ENCODE assay signal across 7 mouse cellular contexts in the genomic region with DNA sequence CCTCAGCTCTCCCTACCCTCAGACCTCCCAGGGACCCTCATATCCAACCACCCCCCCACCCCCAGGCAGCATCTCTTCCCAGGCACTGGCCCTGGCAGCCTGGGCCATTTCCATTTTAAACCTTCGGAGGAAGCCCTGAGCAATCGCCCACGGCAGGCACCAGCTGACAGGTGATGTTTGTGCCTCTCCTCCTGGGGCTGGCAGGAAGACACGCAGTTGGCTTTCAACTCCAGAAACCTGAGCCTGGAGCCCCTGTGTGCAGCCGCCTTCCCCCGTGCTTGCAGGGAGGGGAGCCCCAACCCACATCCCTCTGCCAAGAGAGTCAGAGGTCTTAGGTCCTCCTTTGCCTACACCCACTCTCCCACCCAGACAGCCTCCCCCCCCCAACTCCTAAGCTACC. TPM values are rescaled to one million over a fixed set of nuclear protein-coding genes. Genes with fewer than 3 reads are reported as not detected.
DNase-seq lines count a peak whose midpoint lies in the region; ATAC-seq lines count a peak whose summit lies in the region.

No protein-coding gene starts in this region.

- H3K27ac ChIP-seq in lung, embryonic 15.5 days, result no peak overlapping the region
- H3K27ac ChIP-seq in forebrain, embryonic 14.5 days (ENCODE audit: low read depth, low read length), result peak overlapping the region; percentile 72; the same call in 1 of the 2 replicates
- no peak overlapping the region for H3K27ac ChIP-seq in limb, embryonic 15.5 days

- WGBS in lung, embryonic 15.5 days, result 9% methylated on average over 6 of the region's 6 CpGs
- WGBS in forebrain, embryonic 14.5 days, result 10% methylated on average over 6 of the region's 6 CpGs
- 5% methylated on average over 5 of the region's 6 CpGs for WGBS in limb, embryonic 15.5 days

- no peak overlapping the region for H3K9ac ChIP-seq in lung, embryonic 15.5 days
- peak overlapping the region; percentile 84 for H3K9ac ChIP-seq in forebrain, embryonic 14.5 days (ENCODE audit: low read length)
- peak overlapping the region; percentile 62; the same call in 1 of the 2 replicates for H3K9ac ChIP-seq in limb, embryonic 15.5 days

- H3K4me2 ChIP-seq in lung, embryonic 15.5 days, result peak overlapping the region; percentile 100; the same call in 1 of the 2 replicates
- peak overlapping the region; percentile 93 for H3K4me2 ChIP-seq in forebrain, embryonic 14.5 days (ENCODE audit: low read length)
- peak overlapping the region; percentile 99 for H3K4me2 ChIP-seq in limb, embryonic 15.5 days

- no peak for DNase-seq in lung, postnatal 4 days
- DNase-seq in forebrain, embryonic 14.5 days (ENCODE audit: low spot score), result no peak
- peak; percentile 75 for DNase-seq in thymus, postnatal 14 days
- no peak for DNase-seq in layer of hippocampus, postnatal 36 days
- no peak for DNase-seq in kidney, adult 18-20 months

- H3K9me3 ChIP-seq in lung, embryonic 15.5 days, result no peaks in the 10 kb centered on the region
- no peaks in the 10 kb centered on the region for H3K9me3 ChIP-seq in forebrain, embryonic 14.5 days (replicated peaks; ENCODE audit: control insufficient read depth, low read length)
- no peaks in the 10 kb centered on the region for H3K9me3 ChIP-seq in limb, embryonic 15.5 days

- peaks cover 32% of the 10 kb centered on the region for H3K4me1 ChIP-seq in lung, embryonic 15.5 days
- H3K4me1 ChIP-seq in forebrain, embryonic 14.5 days (ENCODE audit: control insufficient read depth, insufficient read depth, low read length), result peaks cover 20% of the 10 kb centered on the region
- H3K4me1 ChIP-seq in limb, embryonic 15.5 days, result peaks cover 57% of the 10 kb centered on the region

- H3K27me3 ChIP-seq in lung, embryonic 15.5 days, result peaks cover 77% of the 10 kb centered on the region
- 0 out of 2 replicates have a peak, but pooled peaks cover 3% of the 10 kb centered on the region for H3K27me3 ChIP-seq in forebrain, embryonic 14.5 days (replicated peaks; ENCODE audit: control insufficient read depth, insufficient read depth, low read length)
- peaks cover 46% of the 10 kb centered on the region for H3K27me3 ChIP-seq in limb, embryonic 15.5 days

- no peaks in the 10 kb centered on the region for H3K36me3 ChIP-seq in lung, embryonic 15.5 days
- H3K36me3 ChIP-seq in forebrain, embryonic 14.5 days (ENCODE audit: control insufficient read depth, insufficient read depth, low read length), result no peaks in the 10 kb centered on the region
- H3K36me3 ChIP-seq in limb, embryonic 15.5 days, result no peaks in the 10 kb centered on the region

- no peak for ATAC-seq in lung, embryonic 15.5 days (ENCODE audit: borderline replicate concordance, extremely low read depth, low FRiP score, low TSS enrichment)
- ATAC-seq in forebrain, embryonic 14.5 days, result no peak
- no peak for ATAC-seq in limb, embryonic 15.5 days (ENCODE audit: insufficient number of reproducible peaks, low FRiP score, low TSS enrichment, low read depth)

- no peak overlapping the region for H3K4me3 ChIP-seq in lung, embryonic 15.5 days
- H3K4me3 ChIP-seq in forebrain, embryonic 14.5 days (ENCODE audit: low read depth, low read length), result peak overlapping the region; percentile 77
- peak overlapping the region; percentile 73 for H3K4me3 ChIP-seq in limb, embryonic 15.5 days

RNA-seq across cellular contexts. Expression of gene Otub1, which starts 41.9 kb away (rescaled TPM):
- 188 and 194 TPM in 2 replicates for polyA plus RNA-seq in lung, embryonic 15.5 days (2015; fragmentation: Nextera tagmentation; extraction: Ambion mirVana)
- polyA plus RNA-seq in forebrain, embryonic 14.5 days (2014; fragmentation: Nextera tagmentation; extraction: Ambion mirVana), result 262 TPM in 2 replicates
- 183 and 197 TPM in 2 replicates for polyA plus RNA-seq in limb, embryonic 15.5 days (2015; fragmentation: Nextera tagmentation; extraction: Ambion mirVana)
- total RNA-seq in layer of hippocampus, postnatal 36 days (2021), result 100 to 1,000 TPM; 282 to 286 TPM

RNA-seq across cellular contexts. Expression of gene Cox8a, which starts 53.2 kb away (rescaled TPM):
- 793 and 848 TPM in 2 replicates for polyA plus RNA-seq in lung, embryonic 15.5 days (2015; fragmentation: Nextera tagmentation; extraction: Ambion mirVana)
- polyA plus RNA-seq in forebrain, embryonic 14.5 days (2014; fragmentation: Nextera tagmentation; extraction: Ambion mirVana), result 772 and 935 TPM in 2 replicates
- polyA plus RNA-seq in limb, embryonic 15.5 days (2015; fragmentation: Nextera tagmentation; extraction: Ambion mirVana), result 676 and 682 TPM in 2 replicates
- total RNA-seq in layer of hippocampus, postnatal 36 days (2021), result 1,000 to 10,000 TPM; 1,005 to 1,018 TPM

RNA-seq across cellular contexts. Expression of gene Flrt1, which starts 58.7 kb away (rescaled TPM):
- polyA plus RNA-seq in lung, embryonic 15.5 days (2015; fragmentation: Nextera tagmentation; extraction: Ambion mirVana), result 0.91 and 1.4 TPM in 2 replicates
- 9.5 and 12.2 TPM in 2 replicates for polyA plus RNA-seq in forebrain, embryonic 14.5 days (2014; fragmentation: Nextera tagmentation; extraction: Ambion mirVana)
- 5.6 and 5.8 TPM in 2 replicates for polyA plus RNA-seq in limb, embryonic 15.5 days (2015; fragmentation: Nextera tagmentation; extraction: Ambion mirVana)
- 10 to 100 TPM; 18.4 to 18.6 TPM for total RNA-seq in layer of hippocampus, postnatal 36 days (2021)
